Mouse (Mus musculus): ENCODE results near the gene Map7d1.

GRCm38 (mm10) chr4:126273753-126274152, 17.6 kb upstream of the Map7d1 start:
- TF ChIP-seq CTCF (IDR thresholded peaks at IDR 0.05; ENCODE audit: control insufficient read depth, insufficient read depth, insufficient replicate concordance, low read depth, low read length): no peak
- no peak for TF ChIP-seq POLR2A (IDR thresholded peaks at IDR 0.05; ENCODE audit: control insufficient read depth, low read depth, low read length)

All from testis, adult 2 months (tissue).